ENCODE assay signal across 18 mouse cellular contexts in genomic region chr2:77672215-77672905, GRCm38 (mm10).
"Had no signal": no experiment of that assay in that cellular context is flagged by ENCODE, and none has a peak within 500 bp of the region (broad histone marks: within the 10 kb centered on the region; RNA-seq: fewer than 3 reads in every experiment).

No protein-coding gene starts in this region.

- H3K9ac ChIP-seq: kidney, embryonic 15.5 days; lung, embryonic 14.5 days; midbrain, embryonic 15.5 days; neural tube, embryonic 12.5 days; stomach, embryonic 15.5 days had no signal

- H3K36me3 ChIP-seq: kidney, embryonic 15.5 days; limb, embryonic 10.5 days; midbrain, embryonic 15.5 days; neural tube, embryonic 12.5 days; stomach, embryonic 15.5 days had no signal

- H3K4me3 ChIP-seq: kidney, embryonic 15.5 days; left cerebral cortex, adult 2 months; limb, embryonic 10.5 days; megakaryocyte, embryonic 14.5 days; midbrain, embryonic 15.5 days; neural tube, embryonic 12.5 days; stomach, embryonic 15.5 days had no signal

- H3K4me2 ChIP-seq: kidney, embryonic 15.5 days; lung, embryonic 14.5 days; midbrain, embryonic 11.5 days; midbrain, embryonic 15.5 days; neural tube, embryonic 12.5 days; stomach, embryonic 15.5 days had no signal

- H3K4me1 ChIP-seq: kidney, embryonic 15.5 days; limb, embryonic 10.5 days; megakaryocyte, embryonic 14.5 days; midbrain, embryonic 15.5 days; neural tube, embryonic 12.5 days; stomach, embryonic 15.5 days had no signal

- H3K9me3 ChIP-seq: kidney, embryonic 15.5 days; limb, embryonic 10.5 days; midbrain, embryonic 15.5 days; neural tube, embryonic 12.5 days; stomach, embryonic 15.5 days had no signal

- DNase-seq: kidney, adult 2 months; kidney, postnatal 25 days; lung, embryonic 14.5 days; lung, postnatal 10 days; lung, postnatal 4 days; retina, postnatal 1 day; right cerebral cortex, postnatal 4 days; thymus, adult 2 months; thymus, postnatal 36 days had no signal

- H3K27me3 ChIP-seq: kidney, embryonic 15.5 days; megakaryocyte, embryonic 14.5 days; midbrain, embryonic 15.5 days; neural tube, embryonic 12.5 days; stomach, embryonic 15.5 days had no signal

- H3K27ac ChIP-seq: kidney, embryonic 15.5 days; left cerebral cortex, adult 2 months; limb, embryonic 10.5 days; midbrain, embryonic 15.5 days; neural tube, embryonic 12.5 days; stomach, embryonic 15.5 days had no signal

- ATAC-seq: intestine, embryonic 16.5 days; midbrain, embryonic 15.5 days had no signal
